Mouse (Mus musculus) heart, postnatal 0 days (tissue): ENCODE data around the gene Mms19.

Source experiments
- CTCF ChIP-seq: IDR thresholded peaks from 2 replicates; pipeline ENCODE4 v1.5.1; 2016; ENCODE audit warnings: antibody characterized with exemption, control low read depth, low read depth
- EP300 ChIP-seq: IDR thresholded peaks from 2 replicates; pipeline ENCODE4 v1.6.1; 2016; ENCODE audit warnings: antibody characterized with exemption, low read depth

DNA sequence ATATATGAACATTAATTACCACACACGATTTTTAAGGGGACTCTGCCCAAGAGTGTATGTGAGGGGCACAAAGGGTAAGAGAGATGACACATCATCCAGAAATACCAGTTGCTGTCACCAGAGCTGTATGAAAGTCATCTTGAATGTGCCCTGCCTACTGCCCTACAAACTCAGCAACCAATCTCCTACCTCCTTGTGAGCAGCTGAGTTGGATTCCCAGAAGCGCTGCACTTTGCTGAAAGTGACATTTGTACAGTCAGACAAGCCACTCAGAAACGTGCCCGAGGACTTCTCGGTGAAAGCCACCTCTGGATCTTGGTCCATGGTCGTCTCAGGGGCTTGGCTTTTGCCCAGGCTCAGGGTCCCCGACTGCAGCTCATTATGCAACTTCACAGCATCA is 86.0 kb downstream of the Mms19 start:
- TF ChIP-seq CTCF (no peak), EP300 (no peak)
